Mouse (Mus musculus) adipose tissue, adult 10 weeks (tissue): Measurements from ENCODE around the gene Lipo2. TPM values are rescaled to one million over a fixed set of nuclear protein-coding genes. Genes with fewer than 3 reads are reported as not detected.

Experiments used
- polyA plus RNA-seq: library from polyadenylated mRNA; stranded (reverse); fragments of 350-450 nt; fragmentation: Illumina TruSeq; extraction: RNeasy Lipid Tissue Mini Kit (QIAGEN cat#74804); gene quantifications from one replicate; pipeline ENCODE4 v1.2.3, GENCODE M21; 2014; ENCODE audit warnings: low read depth, low replicate concordance

Lipo2 gene
- not detected for polyA plus RNA-seq

DNA sequence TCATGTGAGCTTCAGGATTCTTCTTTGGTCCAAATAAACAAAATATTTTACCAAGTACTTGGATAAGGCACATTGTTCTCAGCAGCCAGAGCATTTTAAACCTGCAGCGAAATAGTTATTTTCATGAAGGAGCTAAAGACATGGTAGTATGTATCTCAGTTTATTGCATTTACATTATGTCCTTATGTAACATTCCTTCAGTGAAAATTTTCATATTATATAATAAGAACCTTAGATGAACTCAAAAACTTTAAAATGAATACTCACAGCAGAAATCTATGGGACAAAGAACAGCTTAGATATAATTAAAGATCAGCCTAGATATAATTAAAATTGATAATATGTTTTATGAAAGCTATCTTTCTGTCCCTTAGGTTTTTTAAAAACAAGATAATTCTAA is at the start of gene Lipo2:
Gene Lipo2, minus strand, starts transcription at position 101 of the 400 bp plus-strand sequence.

DNA sequence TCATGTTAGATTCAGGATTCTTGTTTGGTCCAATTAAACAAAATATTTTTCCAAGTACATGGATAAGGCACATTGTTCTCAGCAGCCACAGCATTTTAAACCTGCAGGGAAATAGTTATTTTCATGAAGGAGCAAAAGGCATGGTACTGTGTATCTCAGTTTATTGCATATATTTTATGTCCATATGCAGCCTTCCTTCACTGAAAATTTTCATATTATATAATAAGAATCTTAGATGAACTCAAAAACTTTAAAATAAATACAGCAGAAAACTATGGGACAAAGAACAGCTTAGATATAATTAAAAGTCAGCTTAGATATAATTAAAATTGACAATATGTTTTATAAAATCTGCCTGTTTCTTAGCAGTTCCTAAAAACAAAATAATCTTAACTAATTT is 36.2 kb upstream of the Lipo2 start, which contains the start of gene Lipo1:
Gene Lipo1, minus strand, starts transcription at position 101 of the 400 bp plus-strand sequence.

DNA sequence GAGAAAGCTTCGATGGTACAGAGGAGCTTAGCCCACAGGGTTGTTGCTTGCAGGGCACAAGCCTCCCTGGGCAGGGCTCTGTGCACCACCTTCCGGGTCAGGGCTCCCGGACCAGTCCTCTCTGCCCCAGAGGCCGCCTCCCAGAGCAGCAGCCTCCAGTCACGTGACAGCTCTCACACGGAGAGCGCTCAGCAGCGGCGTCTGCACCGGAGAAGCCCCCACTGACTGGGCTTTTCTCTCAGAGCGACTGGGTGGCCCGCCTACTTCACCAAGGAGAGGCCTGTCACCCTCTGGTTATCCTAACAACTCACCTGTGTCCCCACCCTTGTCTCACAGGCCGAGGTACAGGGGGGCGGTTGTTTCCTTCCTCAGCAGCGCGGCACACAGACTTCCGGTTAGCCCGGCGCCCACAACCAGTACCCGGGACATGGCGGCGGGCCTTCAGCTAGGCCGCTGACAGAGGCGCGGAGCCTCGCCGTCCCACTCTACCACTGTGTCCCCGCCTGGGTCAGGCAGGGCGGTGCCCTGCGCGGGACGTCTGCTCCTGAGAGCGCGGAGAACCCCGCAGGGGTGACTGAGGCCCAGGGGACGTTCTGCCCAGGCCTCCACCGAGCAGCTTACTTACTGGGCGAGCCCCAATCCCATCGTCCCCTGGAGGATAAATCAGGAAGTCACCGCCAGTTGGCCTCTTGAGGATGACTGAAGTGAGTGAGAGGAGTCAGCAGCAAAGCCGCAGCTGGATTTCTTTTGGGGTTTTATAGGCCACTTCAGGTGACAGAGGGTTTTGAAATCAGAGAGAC is 10.3 kb upstream of the Lipo2 start, which contains the start of gene Lipo3:
Gene Lipo3, minus strand, starts transcription at position 665 of the 800 bp plus-strand sequence.

Other genes starting within 250 kb of the Lipo2 start
- not detected for gene Lipo4, start 233.6 kb downstream of the Lipo2 start, polyA plus RNA-seq
- gene Gm8978, start 126.1 kb downstream of the Lipo2 start, polyA plus RNA-seq: not detected
- gene Lipo3, start 10.6 kb upstream of the Lipo2 start, polyA plus RNA-seq: 18.8 TPM
- gene Lipo1, start 36.1 kb upstream of the Lipo2 start, polyA plus RNA-seq: not detected
- 2.0 TPM for gene Lipf, start 209.8 kb upstream of the Lipo2 start, polyA plus RNA-seq